Mouse (Mus musculus) lung, adult 2 months (tissue): ENCODE measurements around the gene Plxnc1. TPM values are rescaled to one million over a fixed set of nuclear protein-coding genes. Genes with fewer than 3 reads are reported as not detected.

Experiments
- DNase-seq: peaks from one replicate; pipeline ENCODE4 v3.0.0; 2022
- H3K4me1 ChIP-seq: fragments of 200-500 bp; 2 replicates; pipeline ENCODE4 v1.6.1; 2011; ENCODE audit warnings: low read length; ENCODE audit not compliant: control insufficient read depth, insufficient read depth
- H3K4me3 ChIP-seq: fragments of 200-500 bp; replicated peaks from 2 replicates; pipeline ENCODE3; 2011; ENCODE audit warnings: low read depth, mild to moderate bottlenecking, control low read depth, low read length; ENCODE audit errors: extremely low read depth
- CTCF ChIP-seq: fragments of 200-500 bp; IDR thresholded peaks from 2 replicates; pipeline ENCODE4 v1.5.1; 2011; ENCODE audit warnings: mild to moderate bottlenecking, low read length, control low read depth; ENCODE audit not compliant: insufficient read depth
- POLR2A ChIP-seq: fragments of 200-500 bp; IDR thresholded peaks from 2 replicates; pipeline ENCODE4 v1.6.1; 2011; ENCODE audit warnings: low read depth, mild to moderate bottlenecking, control low read depth, low read length, borderline replicate concordance; ENCODE audit errors: extremely low read depth
- WGBS: fragments of 180-500 bp; shearing (Covaris S2); methylation state at CpG from one replicate; pipeline ENCODE4 v1.1.7; 2018; 5-methylcytosine and 5-hydroxymethylcytosine counted together
- polyA plus RNA-seq: library from polyadenylated mRNA; depleted of rRNA; stranded (reverse); fragments of >200 nt; gene quantifications from 2 replicates; pipeline ENCODE4 v1.2.3, GENCODE M21; 2012

The Plxnc1 gene
- polyA plus RNA-seq, 1 experiment = 5.4 TPM

DNA sequence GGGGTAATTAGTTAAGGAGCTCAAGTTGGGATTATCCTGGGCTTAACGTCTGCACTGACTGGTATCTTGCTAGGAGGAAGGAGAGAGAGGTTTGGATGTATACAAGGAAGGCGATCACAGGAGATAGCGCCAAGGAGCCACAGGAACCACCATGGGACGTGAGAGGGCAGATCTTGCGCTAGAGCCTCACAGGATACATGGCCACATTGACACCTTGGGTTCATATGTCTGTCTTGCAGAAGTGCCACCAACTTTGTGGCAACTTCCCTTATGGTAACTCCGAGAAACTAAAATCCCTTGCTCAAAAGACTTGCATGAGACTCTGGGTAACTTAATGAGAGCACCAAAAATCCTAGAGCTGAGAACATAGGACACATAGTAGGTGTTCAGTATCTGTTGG is 47.7 kb downstream of the Plxnc1 start:
- H3K4me1 ChIP-seq = no peaks in the 10 kb centered on the region
- H3K4me3 ChIP-seq = no peak overlapping the region
- no peak for DNase-seq
- no peak for TF ChIP-seq POLR2A
- TF ChIP-seq CTCF = no peak
- WGBS = 91% methylated on average over 6 of the region's 6 CpGs

DNA sequence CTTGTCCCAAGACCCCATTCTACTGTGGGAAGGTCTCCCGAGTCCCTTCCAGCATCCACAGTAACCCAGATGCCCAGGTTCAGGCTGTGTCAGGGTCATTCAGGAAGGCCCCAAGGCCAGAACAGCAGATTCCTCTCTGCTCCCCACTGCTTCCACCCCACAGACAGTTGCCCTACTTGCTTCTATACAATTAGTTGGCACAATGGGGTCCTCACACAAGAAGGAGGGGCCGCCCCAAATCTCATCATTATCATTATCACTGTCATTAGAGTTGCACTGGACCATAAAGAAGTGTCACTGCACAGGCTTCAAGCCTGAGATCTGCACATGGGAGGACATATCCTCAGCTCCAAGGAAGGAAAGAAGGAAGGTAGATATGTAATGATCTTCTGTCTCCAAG is 48.3 kb downstream of the Plxnc1 start:
- 92% methylated on average over 2 of the region's 2 CpGs for WGBS
- no peak for TF ChIP-seq POLR2A
- TF ChIP-seq CTCF = no peak
- Histone ChIP-seq H3K4me3 (no peak overlapping the region), H3K4me1 (no peaks in the 10 kb centered on the region)
- DNase-seq = no peak

DNA sequence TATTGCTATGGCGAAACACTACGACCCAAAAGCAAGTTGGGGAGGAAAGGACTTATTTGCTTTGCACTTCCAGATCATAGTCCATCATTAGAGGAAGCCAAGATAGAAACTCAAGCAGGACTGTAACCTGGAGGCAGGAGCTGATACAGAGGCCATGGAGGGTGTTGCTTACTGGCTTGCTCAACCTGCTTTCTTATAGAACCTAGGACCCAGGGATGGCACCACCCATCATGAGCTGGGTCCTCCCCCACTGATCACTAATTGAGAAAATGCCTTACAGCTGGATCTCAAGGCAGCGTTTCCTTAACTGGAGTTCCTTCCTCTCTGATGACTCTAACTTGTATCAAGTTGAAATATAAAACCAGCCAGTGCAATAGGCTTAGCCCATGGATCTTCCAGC is 48.8 kb downstream of the Plxnc1 start:
- Histone ChIP-seq H3K4me1 (no peaks in the 10 kb centered on the region), H3K4me3 (no peak overlapping the region)
- 78% methylated on average over 3 of the region's 3 CpGs for WGBS
- no peak for TF ChIP-seq POLR2A
- TF ChIP-seq CTCF = no peak
- no peak for DNase-seq

DNA sequence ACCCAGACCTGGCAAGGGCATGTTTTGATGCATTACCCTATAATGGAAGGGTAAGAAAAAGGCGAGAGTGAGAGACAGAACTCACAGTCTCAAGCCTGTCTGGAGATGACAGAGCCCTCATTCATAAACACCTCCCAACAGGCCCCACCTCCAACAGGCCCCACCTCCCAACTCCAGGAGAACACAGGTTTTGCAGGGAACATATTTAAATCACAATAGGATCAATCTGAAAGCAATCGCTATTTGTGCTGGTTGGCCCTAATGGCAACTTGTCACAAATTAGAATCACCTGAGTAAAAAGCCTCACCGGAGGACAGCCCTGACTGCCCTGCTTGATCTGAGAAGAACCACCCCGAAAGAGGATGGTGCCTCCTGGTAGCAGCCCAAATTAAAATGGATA is 54.9 kb downstream of the Plxnc1 start:
- DNase-seq = no peak
- H3K4me3 ChIP-seq = no peak overlapping the region
- TF ChIP-seq POLR2A (no peak), CTCF (no peak)
- no peaks in the 10 kb centered on the region for H3K4me1 ChIP-seq
- 86% methylated on average over 4 of the region's 4 CpGs for WGBS

DNA sequence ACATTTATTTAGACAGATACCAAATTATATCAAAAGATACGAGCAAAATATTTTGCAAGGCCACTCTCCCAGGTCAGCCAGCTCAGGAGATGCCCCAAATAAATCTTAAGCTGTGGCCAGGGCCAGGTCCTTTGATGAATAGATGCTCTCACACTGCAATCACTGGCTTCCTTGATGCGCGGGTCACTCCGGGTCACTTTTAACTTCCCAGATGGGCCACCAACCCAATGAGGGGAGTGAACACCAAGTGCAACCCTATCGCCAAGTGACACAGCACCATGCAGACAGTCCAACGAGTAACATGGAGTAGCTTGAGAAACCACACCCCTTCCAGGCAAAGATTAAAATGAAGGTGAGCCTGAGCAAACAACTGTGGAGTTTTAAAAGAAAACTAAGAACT is 61.4 kb downstream of the Plxnc1 start:
- no peak for TF ChIP-seq POLR2A
- no peak for TF ChIP-seq CTCF
- Histone ChIP-seq H3K4me3 (no peak overlapping the region), H3K4me1 (no peaks in the 10 kb centered on the region)
- WGBS = 80% methylated on average over 6 of the region's 6 CpGs
- DNase-seq = no peak

DNA sequence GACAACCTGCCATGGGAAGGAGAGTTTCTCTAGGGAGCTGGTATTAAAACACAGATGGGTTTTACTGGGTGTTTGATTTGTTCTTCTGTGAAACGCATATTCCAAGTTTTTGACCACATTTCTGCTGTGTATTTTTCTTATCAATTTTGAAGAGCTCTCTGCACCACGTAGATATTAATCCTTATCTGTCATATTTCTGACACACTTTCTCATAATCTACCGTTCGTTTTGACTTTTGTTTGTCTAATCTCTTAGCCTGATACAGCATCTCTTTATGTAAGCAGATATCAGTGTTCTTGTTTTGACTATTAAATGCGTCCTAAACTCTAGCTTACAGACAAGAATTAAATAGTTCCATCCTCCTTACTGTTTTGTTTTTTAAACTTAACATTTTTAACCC is 73.1 kb downstream of the Plxnc1 start:
- no peak overlapping the region for H3K4me3 ChIP-seq
- H3K4me1 ChIP-seq = no peaks in the 10 kb centered on the region
- 68% methylated on average over 5 of the region's 5 CpGs for WGBS
- no peak for TF ChIP-seq POLR2A
- TF ChIP-seq CTCF = no peak
- DNase-seq = no peak

DNA sequence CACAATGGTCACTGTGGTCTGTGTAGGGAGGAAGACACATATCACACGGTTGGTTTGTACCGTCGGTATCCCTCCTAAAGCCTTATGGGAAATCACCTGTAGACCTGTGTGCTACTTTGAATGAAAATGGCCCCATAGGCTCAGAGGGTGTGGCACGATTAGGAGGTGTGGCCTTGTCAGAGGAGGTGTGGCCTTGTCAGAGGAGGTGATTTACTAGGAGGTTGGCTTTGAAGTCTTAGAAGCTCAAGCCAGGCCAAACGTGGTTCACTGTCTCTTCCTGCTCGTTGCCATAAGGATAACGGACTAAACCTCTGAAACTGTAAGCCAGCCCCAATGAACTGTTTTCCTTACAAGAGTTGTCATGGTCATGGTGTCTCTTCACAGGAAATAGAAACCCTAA is 73.5 kb downstream of the Plxnc1 start:
- no peak overlapping the region for H3K4me3 ChIP-seq
- no peak for DNase-seq
- H3K4me1 ChIP-seq = no peaks in the 10 kb centered on the region
- no peak for TF ChIP-seq POLR2A
- TF ChIP-seq CTCF = no peak
- WGBS = 89% methylated on average over 7 of the region's 7 CpGs

DNA sequence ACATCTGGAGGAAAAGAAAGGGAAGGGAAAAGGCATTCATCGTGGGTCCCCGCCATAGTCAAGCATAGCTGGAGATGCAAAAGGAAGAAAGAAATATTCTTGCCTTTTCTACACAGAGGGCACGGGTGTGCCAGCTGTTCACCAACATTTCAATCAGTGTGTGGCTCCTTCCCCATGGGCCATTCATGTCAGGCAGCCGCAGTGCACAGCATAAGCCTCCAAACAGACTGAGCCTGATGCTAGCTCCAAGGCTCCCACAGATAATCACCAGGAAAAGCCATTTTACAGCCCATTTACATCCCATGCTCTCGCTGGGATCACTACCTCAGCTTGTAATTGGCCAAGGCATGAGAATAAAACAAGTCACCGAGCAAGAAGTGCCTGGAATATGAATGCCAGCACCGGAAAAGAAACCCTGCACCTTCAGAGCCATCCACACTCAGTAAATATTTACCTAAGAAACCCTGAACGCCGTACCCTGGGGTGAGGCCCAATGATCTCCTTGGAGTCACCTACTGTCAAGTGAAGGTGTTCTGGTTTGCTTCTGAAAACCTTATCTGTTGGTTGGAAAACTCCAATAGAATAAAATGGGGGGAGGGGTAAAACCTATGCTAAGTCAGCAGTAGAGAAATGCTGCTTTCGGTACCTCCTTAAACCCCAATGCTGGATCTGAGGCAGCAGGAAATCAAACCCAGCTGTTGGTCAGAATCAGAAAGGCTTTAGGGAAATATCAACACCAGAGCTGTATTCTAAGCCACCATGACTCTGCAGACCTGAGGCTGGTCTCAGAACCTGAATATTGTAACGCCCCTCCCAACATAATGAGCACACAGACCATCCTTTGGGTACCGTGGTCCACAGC is 77.4 kb downstream of the Plxnc1 start:
- TF ChIP-seq POLR2A (no peak), CTCF (no peak)
- H3K4me3 ChIP-seq = no peak overlapping the region
- WGBS = 74% methylated on average over 12 of the region's 12 CpGs
- H3K4me1 ChIP-seq = no peaks in the 10 kb centered on the region
- no peak for DNase-seq

DNA sequence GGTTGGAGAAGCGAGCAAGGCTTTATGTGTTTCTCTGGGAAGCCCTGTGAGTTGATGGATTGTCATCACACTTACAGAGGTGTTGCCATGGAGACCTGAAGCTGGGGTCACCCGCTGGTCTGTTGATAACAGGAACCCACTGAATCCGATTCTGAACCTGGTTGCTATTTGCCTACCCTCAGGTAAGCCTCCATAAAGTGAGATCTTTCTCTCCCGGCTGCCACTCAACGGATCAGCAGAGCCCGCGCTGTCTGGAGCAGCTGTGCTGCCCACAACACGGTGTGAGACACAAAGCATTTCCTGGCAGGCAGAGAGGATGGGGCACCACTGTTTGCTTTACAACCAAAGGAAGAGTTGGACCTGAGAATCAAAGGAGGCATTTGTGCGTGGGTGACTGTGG is 79.4 kb downstream of the Plxnc1 start:
- no peak for TF ChIP-seq CTCF
- TF ChIP-seq POLR2A = no peak

DNA sequence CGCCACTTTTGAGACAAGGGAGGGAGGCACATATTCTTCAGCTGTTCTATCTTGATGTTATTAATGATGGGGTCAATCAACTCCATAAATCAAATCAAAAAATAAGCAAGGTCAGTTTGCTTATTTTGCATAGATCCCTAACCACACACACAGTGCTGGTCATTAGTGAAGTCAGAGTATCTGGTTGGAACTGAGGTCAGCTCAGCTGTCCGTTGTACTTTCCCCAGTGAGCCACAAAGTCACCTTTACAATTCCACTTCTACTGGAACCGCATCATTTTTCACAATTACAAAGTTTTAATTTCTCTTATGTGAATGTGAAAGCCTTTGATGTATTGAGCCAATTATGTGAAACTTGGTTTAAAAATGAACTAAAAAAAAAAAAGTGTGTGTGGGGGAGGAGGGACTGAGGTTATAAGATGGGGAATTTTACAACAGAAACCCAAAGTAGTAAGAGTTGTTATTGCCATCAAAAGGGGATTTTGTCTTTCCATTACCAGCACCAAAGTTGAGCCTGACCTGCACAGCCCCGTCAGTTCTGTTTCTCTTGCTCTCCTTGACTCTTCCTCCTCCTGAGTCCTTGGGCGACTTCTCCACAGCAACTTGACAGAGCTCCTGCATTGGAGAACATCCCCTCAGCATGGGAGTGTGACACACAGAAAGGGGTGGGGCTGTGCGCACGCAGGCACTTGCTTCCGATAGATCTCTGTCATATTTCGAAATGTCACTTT is 80.3 kb downstream of the Plxnc1 start:
- 75% methylated on average over 9 of the region's 9 CpGs for WGBS
- no peaks in the 10 kb centered on the region for H3K4me1 ChIP-seq
- no peak for TF ChIP-seq CTCF
- no peak for DNase-seq
- H3K4me3 ChIP-seq = no peak overlapping the region

More for the DNA sequence above, 79.4 kb downstream of the Plxnc1 start:
- DNase-seq = no peak
- no peaks in the 10 kb centered on the region for H3K4me1 ChIP-seq
- no peak overlapping the region for H3K4me3 ChIP-seq
- WGBS = 31% methylated on average over 9 of the region's 9 CpGs
